Mouse (Mus musculus) embryonic facial prominence, embryonic 11.5 days (tissue): Measurements from ENCODE around the gene Rph3al. TPM values are rescaled to one million over a fixed set of nuclear protein-coding genes. Genes with fewer than 3 reads are reported as not detected.

Experiments used
- ATAC-seq: fragments of 200-750 bp; cut with Nextera tagmentation; replicated peaks from 2 replicates; pipeline ENCODE4 v1.8.0; 2017; ENCODE audit warnings: low read depth; ENCODE audit not compliant: insufficient number of reproducible peaks, low FRiP score, low TSS enrichment
- DNase-seq: peaks from one replicate; pipeline ENCODE4 v3.0.0-alpha.2; 2015; ENCODE audit warnings: low spot score
- H3K27ac ChIP-seq: fragments of 300-500 bp; sonication (generic); replicated peaks from 2 replicates; pipeline ENCODE4 v1.5.1; 2014; ENCODE audit warnings: mild to moderate bottlenecking, low read depth, low read length, control low read depth
- H3K27me3 ChIP-seq: fragments of 300-500 bp; sonication (generic); 2 replicates; pipeline ENCODE4 v1.6.1; 2014; ENCODE audit warnings: mild to moderate bottlenecking, low read length, moderate library complexity, mixed read lengths; ENCODE audit not compliant: control insufficient read depth, insufficient read depth
- H3K36me3 ChIP-seq: fragments of 300-500 bp; sonication (generic); replicated peaks from 2 replicates; pipeline ENCODE4 v1.6.1; 2014; ENCODE audit warnings: low read depth, mild to moderate bottlenecking, low read length, moderate library complexity, mixed read lengths; ENCODE audit not compliant: control insufficient read depth, insufficient read depth
- H3K4me1 ChIP-seq: fragments of 300-500 bp; sonication (generic); 2 replicates; pipeline ENCODE4 v1.6.1; 2014; ENCODE audit warnings: low read length, mixed read lengths; ENCODE audit not compliant: control insufficient read depth, insufficient read depth
- H3K4me2 ChIP-seq: fragments of 300-500 bp; sonication (generic); 2 replicates; pipeline ENCODE4 v1.6.1; 2014; ENCODE audit warnings: low read depth, mild to moderate bottlenecking, control low read depth, low read length, moderate library complexity
- H3K4me3 ChIP-seq: fragments of 300-500 bp; sonication (generic); 2 replicates; pipeline ENCODE4 v1.5.1; 2014; ENCODE audit warnings: low read depth, low read length, control low read depth
- H3K9ac ChIP-seq: fragments of 300-500 bp; sonication (generic); replicated peaks from 2 replicates; pipeline ENCODE4 v1.6.1; 2014; ENCODE audit warnings: mild to moderate bottlenecking, control low read depth, low read length
- H3K9me3 ChIP-seq: fragments of 300-500 bp; sonication (generic); replicated peaks from 2 replicates; pipeline ENCODE4 v1.6.1; 2016; ENCODE audit warnings: mild to moderate bottlenecking, low read length, inconsistent platforms, mixed read lengths; ENCODE audit not compliant: control insufficient read depth
- WGBS: fragments of 180-500 bp; shearing (Covaris S2); extraction: QIAGEN DNeasy Blood & Tissue Kit; methylation state at CpG from one replicate; pipeline ENCODE4 v1.1.7; 2014; 5-methylcytosine and 5-hydroxymethylcytosine counted together
- polyA plus RNA-seq: library from polyadenylated mRNA; unstranded; fragments of >200 nt; fragmentation: Nextera tagmentation; extraction: Ambion mirVana; gene quantifications from 2 replicates; pipeline ENCODE4 v1.2.1, GENCODE M21; 2014

The Rph3al gene
- polyA plus RNA-seq, 1 experiment from 2014 or later, result 2.7 TPM

GRCm38 (mm10) chr11:75839536-75840430, 98.4 kb downstream of the Rph3al start:
- Histone ChIP-seq H3K9ac (no peak overlapping the region), H3K27ac (no peak overlapping the region), H3K27me3 (no peaks in the 10 kb centered on the region), H3K36me3 (no peaks in the 10 kb centered on the region), H3K4me1 (no peaks in the 10 kb centered on the region; the same call in 1 of the 2 replicates), H3K9me3 (no peaks in the 10 kb centered on the region), H3K4me3 (no peak overlapping the region), H3K4me2 (no peak overlapping the region)
- 80% methylated on average over 12 of the region's 12 CpGs for WGBS
- DNase-seq (no peak), ATAC-seq (no peak)

GRCm38 (mm10) chr11:75838861-75839426, 99.3 kb downstream of the Rph3al start:
- no peaks in the 10 kb centered on the region for H3K36me3 ChIP-seq
- H3K4me3 ChIP-seq, result no peak overlapping the region
- no peak for DNase-seq
- ATAC-seq, result no peak
- H3K27me3 ChIP-seq, result no peaks in the 10 kb centered on the region
- no peak overlapping the region for H3K9ac ChIP-seq
- no peak overlapping the region for H3K4me2 ChIP-seq
- H3K4me1 ChIP-seq, result no peaks in the 10 kb centered on the region; the same call in 1 of the 2 replicates
- H3K9me3 ChIP-seq, result no peaks in the 10 kb centered on the region
- WGBS, result 76% methylated on average over 10 of the region's 10 CpGs
- H3K27ac ChIP-seq, result no peak overlapping the region

- Histone ChIP-seq H3K36me3 (no peaks in the 10 kb centered on the region), H3K9me3 (no peaks in the 10 kb centered on the region), H3K4me1 (no peaks in the 10 kb centered on the region), H3K27ac (no peak overlapping the region), H3K27me3 (no peaks in the 10 kb centered on the region), H3K4me2 (no peak overlapping the region), H3K9ac (no peak overlapping the region), H3K4me3 (no peak overlapping the region)
- no peak for ATAC-seq
- WGBS, result 55% methylated on average over 11 of the region's 11 CpGs
- DNase-seq, result no peak
Measured at GRCm38 (mm10) chr11:75836240-75836610, 102.0 kb downstream of the Rph3al start.

- DNase-seq, result no peak
Measured at GRCm38 (mm10) chr11:75835587-75836239, 102.5 kb downstream of the Rph3al start.

GRCm38 (mm10) chr11:75833081-75833480, 105.1 kb downstream of the Rph3al start:
- Histone ChIP-seq H3K27me3 (no peaks in the 10 kb centered on the region), H3K36me3 (no peaks in the 10 kb centered on the region), H3K4me2 (no peak overlapping the region), H3K4me3 (no peak overlapping the region), H3K9me3 (no peaks in the 10 kb centered on the region), H3K4me1 (no peaks in the 10 kb centered on the region), H3K27ac (no peak overlapping the region), H3K9ac (no peak overlapping the region)
- ATAC-seq (no peak), DNase-seq (no peak)
- 89% methylated on average over 6 of the region's 6 CpGs for WGBS

More at GRCm38 (mm10) chr11:75835587-75836239, 102.5 kb downstream of the Rph3al start:
- Histone ChIP-seq H3K9me3 (no peaks in the 10 kb centered on the region), H3K9ac (no peak overlapping the region), H3K36me3 (no peaks in the 10 kb centered on the region), H3K4me2 (no peak overlapping the region), H3K27ac (no peak overlapping the region), H3K4me1 (no peaks in the 10 kb centered on the region), H3K4me3 (no peak overlapping the region), H3K27me3 (no peaks in the 10 kb centered on the region)
- WGBS, result 85% methylated on average over 11 of the region's 11 CpGs
- no peak for ATAC-seq

- H3K4me2 ChIP-seq, result no peak overlapping the region
- ATAC-seq (no peak), DNase-seq (no peak)
- no peak overlapping the region for H3K4me3 ChIP-seq
- no peak overlapping the region for H3K9ac ChIP-seq
- no peaks in the 10 kb centered on the region for H3K27me3 ChIP-seq
- H3K9me3 ChIP-seq, result no peaks in the 10 kb centered on the region
- no peaks in the 10 kb centered on the region for H3K36me3 ChIP-seq
- H3K4me1 ChIP-seq, result no peaks in the 10 kb centered on the region
- 94% methylated on average over 3 of the region's 3 CpGs for whole genome bisulfite sequencing
- H3K27ac ChIP-seq, result no peak overlapping the region
Measured at GRCm38 (mm10) chr11:75830386-75830785, 107.8 kb downstream of the Rph3al start.

GRCm38 (mm10) chr11:75827414-75827813, 110.8 kb downstream of the Rph3al start:
- 83% methylated on average over 8 of the region's 8 CpGs for WGBS

GRCm38 (mm10) chr11:75823506-75823905, 114.7 kb downstream of the Rph3al start:
- 66% methylated on average over 7 of the region's 7 CpGs for WGBS
- Histone ChIP-seq H3K4me2 (no peak overlapping the region), H3K4me1 (no peaks in the 10 kb centered on the region), H3K36me3 (no peaks in the 10 kb centered on the region), H3K9ac (no peak overlapping the region), H3K9me3 (no peaks in the 10 kb centered on the region), H3K27me3 (no peaks in the 10 kb centered on the region), H3K4me3 (no peak overlapping the region), H3K27ac (no peak overlapping the region)
- no peak for ATAC-seq
- DNase-seq, result no peak

More at GRCm38 (mm10) chr11:75827414-75827813, 110.8 kb downstream of the Rph3al start:
- H3K36me3 ChIP-seq, result no peaks in the 10 kb centered on the region
- no peaks in the 10 kb centered on the region for H3K4me1 ChIP-seq
- no peak overlapping the region for H3K9ac ChIP-seq
- no peak overlapping the region for H3K27ac ChIP-seq
- H3K4me3 ChIP-seq, result no peak overlapping the region
- no peaks in the 10 kb centered on the region for H3K9me3 ChIP-seq
- DNase-seq, result no peak
- H3K27me3 ChIP-seq, result no peaks in the 10 kb centered on the region
- ATAC-seq, result no peak
- H3K4me2 ChIP-seq, result no peak overlapping the region
